Mouse (Mus musculus) hindbrain, embryonic 14.5 days (tissue): Measurements from ENCODE around the gene St6gal1. TPM values are rescaled to one million over a fixed set of nuclear protein-coding genes. Genes with fewer than 3 reads are reported as not detected.
A peak's percentile ranks its signal among the peaks of the same experiment; 100 is the strongest.
"Not testable (repeated sequence)": the region's sequence is repeated elsewhere in the genome, so short reads cannot be mapped to it uniquely, and the experiment has no call there.

Source experiments
- ATAC-seq: fragments of 200-750 bp; cut with Nextera tagmentation; 2 replicates; pipeline ENCODE4 v1.8.0; 2017; ENCODE audit warnings: moderate number of reproducible peaks, mild to moderate bottlenecking, moderate TSS enrichment, moderate library complexity; ENCODE audit not compliant: low FRiP score
- DNase-seq: peaks from one replicate; pipeline ENCODE4 v3.0.0-alpha.2; 2015; ENCODE audit warnings: low spot score
- H3K27ac ChIP-seq: fragments of 300-500 bp; sonication (generic); 2 replicates; pipeline ENCODE4 v1.5.1; 2014; ENCODE audit warnings: mild to moderate bottlenecking, moderate library complexity
- H3K27me3 ChIP-seq: fragments of 300-500 bp; sonication (generic); 2 replicates; pipeline ENCODE4 v1.6.1; 2014; ENCODE audit warnings: mild to moderate bottlenecking, low read length, mixed read lengths; ENCODE audit not compliant: control insufficient read depth, insufficient read depth
- H3K36me3 ChIP-seq: fragments of 300-500 bp; sonication (generic); replicated peaks from 2 replicates; pipeline ENCODE4 v1.6.1; 2014; ENCODE audit not compliant: control insufficient read depth, insufficient read depth
- H3K4me1 ChIP-seq: fragments of 300-500 bp; sonication (generic); replicated peaks from 2 replicates; pipeline ENCODE4 v1.6.1; 2014; ENCODE audit warnings: antibody characterized with exemption, low read length, mixed read lengths; ENCODE audit not compliant: control insufficient read depth, insufficient read depth
- H3K4me2 ChIP-seq: fragments of 300-500 bp; sonication (generic); replicated peaks from 2 replicates; pipeline ENCODE4 v1.6.1; 2014; ENCODE audit warnings: mild to moderate bottlenecking, moderate library complexity
- H3K4me3 ChIP-seq: fragments of 300-500 bp; sonication (generic); replicated peaks from 2 replicates; pipeline ENCODE4 v1.5.1; 2014; ENCODE audit warnings: mild to moderate bottlenecking, low read length
- H3K9ac ChIP-seq: fragments of 300-500 bp; sonication (generic); 2 replicates; pipeline ENCODE4 v1.6.1; 2014
- H3K9me3 ChIP-seq: fragments of 300-500 bp; sonication (generic); 2 replicates; pipeline ENCODE4 v1.6.1; 2016; ENCODE audit warnings: low read length; ENCODE audit not compliant: control insufficient read depth
- WGBS: fragments of 180-500 bp; shearing (Covaris S2); extraction: QIAGEN DNeasy Blood & Tissue Kit; methylation state at CpG from one replicate; pipeline ENCODE4 v1.1.7; 2014; 5-methylcytosine and 5-hydroxymethylcytosine counted together
- polyA plus RNA-seq: library from polyadenylated mRNA; unstranded; fragments of >200 nt; fragmentation: Nextera tagmentation; extraction: Ambion mirVana; gene quantifications from 2 replicates; pipeline ENCODE4 v1.2.1, GENCODE M21; 2014

St6gal1 gene
- polyA plus RNA-seq: 29.6 and 30.6 TPM in 2 replicates

- 0% methylated on average over 20 of the region's 20 CpGs for whole genome bisulfite sequencing
- Histone ChIP-seq H3K4me1 (peaks cover 28% of the 10 kb centered on the region), H3K4me3 (peak within 1 kb of the TSS; percentile 81), H3K9me3 (no peaks in the 10 kb centered on the region), H3K4me2 (peak within 1 kb of the TSS; percentile 79), H3K9ac (peak within 1 kb of the TSS; percentile 94), H3K27me3 (no peaks in the 10 kb centered on the region), H3K27ac (peak within 1 kb of the TSS; percentile 93), H3K36me3 (no peaks in the 10 kb centered on the region)
- DNase-seq: peak; percentile 71
- ATAC-seq: peak; percentile 54
Measured at GRCm38 (mm10) chr16:23224671-23225068, at the start of gene St6gal1. St6gal1 (plus strand) TSS chr16:23224740.

GRCm38 (mm10) chr16:23174855-23175254 is 49.7 kb upstream of the St6gal1 start:
- WGBS: 93% methylated on average over 5 of the region's 5 CpGs
- H3K27me3 ChIP-seq: no peaks in the 10 kb centered on the region
- no peaks in the 10 kb centered on the region for H3K36me3 ChIP-seq
- no peak overlapping the region for H3K4me3 ChIP-seq
- no peak for ATAC-seq
- no peak overlapping the region for H3K4me2 ChIP-seq
- H3K27ac ChIP-seq: no peak overlapping the region
- no peak overlapping the region for H3K9ac ChIP-seq
- no peak for DNase-seq
- no peaks in the 10 kb centered on the region for H3K9me3 ChIP-seq
- no peaks in the 10 kb centered on the region for H3K4me1 ChIP-seq

DNA sequence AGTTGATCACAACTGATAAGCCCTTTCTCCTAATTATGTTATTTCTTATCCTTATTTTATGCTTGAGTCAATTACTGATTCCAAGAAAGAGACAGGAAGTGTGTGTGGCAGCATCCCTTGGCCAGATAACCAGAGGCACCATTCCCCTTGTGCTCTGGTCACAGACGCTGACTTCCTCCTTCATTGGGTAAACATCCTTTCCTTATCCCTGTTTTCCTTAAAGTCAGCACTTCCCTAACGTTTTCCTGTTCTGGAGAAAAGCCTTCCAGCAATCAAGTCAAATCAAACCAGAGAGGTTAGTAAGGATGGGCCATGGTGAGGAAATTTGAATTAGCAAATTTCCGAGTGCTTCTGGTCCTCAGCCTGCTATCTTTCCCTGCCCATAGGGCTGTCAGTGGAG is 48.6 kb upstream of the St6gal1 start:
- 68% methylated on average over 3 of the region's 3 CpGs for WGBS
- no peak for DNase-seq
- H3K4me3 ChIP-seq: no peak overlapping the region
- ATAC-seq: no peak
- H3K4me1 ChIP-seq: no peaks in the 10 kb centered on the region
- no peaks in the 10 kb centered on the region for H3K36me3 ChIP-seq
- no peak overlapping the region for H3K27ac ChIP-seq
- H3K9ac ChIP-seq: no peak overlapping the region
- no peak overlapping the region for H3K4me2 ChIP-seq
- H3K9me3 ChIP-seq: no peaks in the 10 kb centered on the region
- H3K27me3 ChIP-seq: no peaks in the 10 kb centered on the region

- DNase-seq (no peak), ATAC-seq (no peak)
- Histone ChIP-seq H3K4me1 (no peaks in the 10 kb centered on the region), H3K36me3 (no peaks in the 10 kb centered on the region), H3K27ac (no peak overlapping the region), H3K9ac (no peak overlapping the region), H3K9me3 (no peaks in the 10 kb centered on the region), H3K4me2 (no peak overlapping the region), H3K27me3 (no peaks in the 10 kb centered on the region), H3K4me3 (no peak overlapping the region)
- 96% methylated on average over 2 of the region's 2 CpGs for WGBS
Measured at GRCm38 (mm10) chr16:23177856-23178255, 46.7 kb upstream of the St6gal1 start.

- H3K4me2 ChIP-seq: no peak overlapping the region
- no peaks in the 10 kb centered on the region for H3K4me1 ChIP-seq
- 95% methylated on average over 5 of the region's 5 CpGs for WGBS
- no peak for DNase-seq
- H3K27ac ChIP-seq: no peak overlapping the region
- no peak overlapping the region for H3K4me3 ChIP-seq
- no peaks in the 10 kb centered on the region for H3K9me3 ChIP-seq
- H3K27me3 ChIP-seq: no peaks in the 10 kb centered on the region
- H3K9ac ChIP-seq: no peak overlapping the region
- no peak for ATAC-seq
- no peaks in the 10 kb centered on the region for H3K36me3 ChIP-seq
Measured at GRCm38 (mm10) chr16:23178796-23179195, 45.7 kb upstream of the St6gal1 start.

- H3K4me1 ChIP-seq, H3K36me3 ChIP-seq, ATAC-seq, H3K4me2 ChIP-seq, DNase-seq, H3K27ac ChIP-seq, H3K27me3 ChIP-seq, H3K4me3 ChIP-seq, H3K9ac ChIP-seq, H3K9me3 ChIP-seq: not testable (repeated sequence)
- 94% methylated on average over 18 of the region's 18 CpGs for WGBS
Measured at GRCm38 (mm10) chr16:23179436-23179835, 45.1 kb upstream of the St6gal1 start.

- DNase-seq (no peak), ATAC-seq (no peak)
- Histone ChIP-seq H3K27ac (no peak overlapping the region), H3K9me3 (no peaks in the 10 kb centered on the region), H3K9ac (no peak overlapping the region), H3K36me3 (no peaks in the 10 kb centered on the region), H3K27me3 (no peaks in the 10 kb centered on the region), H3K4me3 (no peak overlapping the region), H3K4me1 (no peaks in the 10 kb centered on the region), H3K4me2 (no peak overlapping the region)
- 86% methylated on average over 4 of the region's 4 CpGs for WGBS
Measured at GRCm38 (mm10) chr16:23181054-23181453, 43.5 kb upstream of the St6gal1 start.

DNA sequence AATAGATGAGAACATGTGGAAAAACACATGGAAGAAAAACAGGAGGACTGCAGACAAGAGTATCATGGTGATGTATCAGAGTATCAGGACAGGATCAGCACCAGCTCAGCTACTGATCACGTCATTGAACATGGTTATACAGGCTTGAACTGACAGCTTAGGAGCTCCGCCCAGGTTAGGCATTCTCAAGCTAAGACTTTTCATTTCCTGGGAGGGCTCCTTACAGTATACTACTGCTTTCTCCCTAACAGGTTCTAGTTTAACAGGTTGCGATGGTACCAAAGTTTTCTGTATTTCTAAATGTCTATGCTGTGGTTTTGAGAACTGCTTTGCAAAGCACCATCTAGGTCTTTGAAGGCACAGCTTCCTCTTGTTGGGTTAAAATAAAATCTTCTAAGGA is 43.1 kb upstream of the St6gal1 start:
- Histone ChIP-seq H3K27ac (no peak overlapping the region), H3K4me1 (no peaks in the 10 kb centered on the region), H3K9me3 (no peaks in the 10 kb centered on the region), H3K27me3 (no peaks in the 10 kb centered on the region), H3K36me3 (no peaks in the 10 kb centered on the region), H3K4me2 (no peak overlapping the region), H3K4me3 (no peak overlapping the region), H3K9ac (no peak overlapping the region)
- no peak for ATAC-seq
- no peak for DNase-seq
- 75% methylated on average over 3 of the region's 3 CpGs for WGBS

DNA sequence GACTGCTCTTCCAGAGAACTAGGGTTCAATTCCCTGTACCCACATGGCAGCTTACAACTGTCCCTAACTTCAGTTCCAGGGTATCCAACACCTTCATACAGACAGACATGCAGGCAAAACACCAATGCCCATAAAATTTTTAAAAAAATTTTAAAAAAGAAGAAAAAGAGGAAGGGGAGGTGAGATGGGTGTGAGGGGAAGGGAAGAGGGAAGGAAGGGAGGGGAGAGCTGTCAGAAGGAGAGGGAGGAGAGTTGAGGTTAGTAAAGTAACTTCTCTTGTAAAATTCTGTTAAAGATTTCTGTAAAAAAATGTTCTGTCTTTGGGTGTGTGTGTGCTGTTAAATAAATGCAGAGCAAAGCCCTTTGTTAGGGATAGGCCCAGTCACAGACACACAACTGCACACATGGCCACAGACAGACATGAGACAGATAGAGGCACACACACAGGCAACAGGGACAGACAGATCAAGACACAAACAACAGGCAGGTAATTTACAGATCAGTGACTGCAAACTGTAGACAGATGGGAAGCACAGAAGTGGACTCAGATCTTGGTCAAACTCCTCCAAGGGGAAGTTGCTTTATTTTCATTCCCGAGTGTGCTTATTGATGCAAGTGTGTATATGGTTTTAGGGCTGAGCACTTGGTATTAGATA is 42.5 kb upstream of the St6gal1 start:
- ATAC-seq (no peak), DNase-seq (no peak)
- Histone ChIP-seq H3K9me3 (no peaks in the 10 kb centered on the region), H3K27ac (no peak overlapping the region), H3K9ac (no peak overlapping the region), H3K36me3 (no peaks in the 10 kb centered on the region), H3K4me3 (no peak overlapping the region), H3K4me1 (no peaks in the 10 kb centered on the region), H3K27me3 (no peaks in the 10 kb centered on the region), H3K4me2 (no peak overlapping the region)
- WGBS: 79% methylated on average over 1 of the region's 1 CpGs

GRCm38 (mm10) chr16:23185824-23186223 is 38.7 kb upstream of the St6gal1 start:
- no peak overlapping the region for H3K4me3 ChIP-seq
- no peak overlapping the region for H3K9ac ChIP-seq
- no peak overlapping the region for H3K4me2 ChIP-seq
- DNase-seq (no peak), ATAC-seq (no peak)
- 94% methylated on average over 2 of the region's 2 CpGs for WGBS
- no peak overlapping the region for H3K27ac ChIP-seq
- H3K27me3 ChIP-seq: no peaks in the 10 kb centered on the region
- H3K9me3 ChIP-seq: no peaks in the 10 kb centered on the region
- H3K4me1 ChIP-seq: no peaks in the 10 kb centered on the region
- H3K36me3 ChIP-seq: no peaks in the 10 kb centered on the region
